Mouse (Mus musculus): ENCODE measurements at regions not wholly inside any gene's neighbourhood (a gene's known extent, or its start where the extent isn't known, plus 50 kb on each side); places are given as distances from the start of the nearest gene placed in this dataset.
A peak's percentile ranks its signal among the peaks of the same experiment; 100 is the strongest.

DNA sequence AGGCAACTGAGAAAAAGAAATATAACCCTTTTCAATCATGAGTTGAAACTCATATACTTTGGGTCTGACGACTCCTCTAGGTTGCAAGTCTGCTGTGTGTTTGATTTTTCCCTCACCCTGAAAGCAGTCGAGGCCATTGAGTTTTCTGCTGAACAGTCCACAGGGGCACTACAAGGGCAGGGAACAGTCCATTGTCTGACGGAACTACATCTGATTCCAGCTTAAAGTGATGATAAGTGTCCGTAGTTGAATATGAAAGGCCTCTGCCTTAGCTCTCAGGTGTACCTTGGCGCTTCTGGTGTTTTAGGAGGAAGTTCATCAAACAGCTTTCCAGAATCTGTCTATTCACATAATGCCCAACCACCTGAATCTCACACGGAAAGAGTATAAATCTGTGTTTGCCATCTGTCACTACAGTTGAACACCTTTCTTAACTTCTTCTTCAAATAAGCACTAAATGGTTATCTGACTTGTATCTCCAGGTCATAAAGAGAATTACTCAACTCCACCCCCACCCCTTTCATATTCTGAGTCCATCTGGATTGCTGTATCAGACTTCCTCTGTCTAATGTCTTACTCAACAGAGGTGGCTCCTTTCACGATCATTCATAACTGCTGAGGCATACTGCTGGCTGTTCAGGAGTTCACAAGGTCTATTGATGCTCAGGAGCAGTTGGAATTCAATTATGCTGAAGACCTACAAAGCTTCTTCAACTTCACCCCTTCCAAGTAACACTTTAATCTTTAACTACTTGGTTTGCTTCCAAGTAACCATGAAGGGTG, 527.6 kb upstream of the Pou3f3 start:
- Histone ChIP-seq H3K4me1 (ENCODE audit: control insufficient read depth in 2 of 2, insufficient read depth in 2 of 2, low read length in 2 of 2) (no peaks in the 10 kb centered on the region), H3K27me3 (ENCODE audit: control insufficient read depth, insufficient read depth, low read length) (no peaks in the 10 kb centered on the region), H3K4me2 (ENCODE audit: low read length) (no peak overlapping the region), H3K4me3 (ENCODE audit: control insufficient read depth in 1 of 2, insufficient read depth in 1 of 2, low read depth in 1 of 2, low read length in 2 of 2) (no peak overlapping the region), H3K9ac (ENCODE audit: low read length) (no peak overlapping the region), H3K36me3 (ENCODE audit: control insufficient read depth, insufficient read depth, low read length) (no peaks in the 10 kb centered on the region), H3K27ac (replicated peaks in 1 of 2; ENCODE audit: control insufficient read depth in 1 of 2, insufficient read depth in 1 of 2, low read depth in 2 of 2, low read length in 2 of 2) (no peak overlapping the region), H3K9me3 (ENCODE audit: control insufficient read depth, low read length) (no peaks in the 10 kb centered on the region)
- ATAC-seq (ENCODE audit: insufficient number of reproducible peaks, insufficient read depth, low FRiP score, low read depth): no peak
- 81% methylated on average over 7 of the region's 7 CpGs for WGBS

DNA sequence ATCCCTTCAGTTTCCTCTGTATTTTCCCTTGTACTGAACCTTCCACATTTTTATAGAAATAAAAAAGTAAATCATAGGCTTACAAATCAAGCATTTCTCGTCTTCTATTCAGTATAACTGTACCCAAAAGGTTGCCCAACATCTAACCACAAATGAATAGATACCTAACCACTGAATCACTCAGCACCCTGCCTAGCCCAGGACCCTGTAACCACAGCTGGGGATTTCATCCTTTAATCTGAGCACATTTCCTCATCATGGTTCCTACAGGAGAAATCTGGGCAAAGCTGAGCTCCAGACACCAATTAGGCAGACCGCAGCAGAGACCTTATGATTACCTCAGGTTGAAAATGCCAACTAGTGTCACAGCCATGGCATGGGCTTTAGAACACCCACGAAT, 526.1 kb upstream of the Pou3f3 start:
- Histone ChIP-seq H3K4me2 (ENCODE audit: low read length) (no peak overlapping the region), H3K27me3 (ENCODE audit: control insufficient read depth, insufficient read depth, low read length) (no peaks in the 10 kb centered on the region), H3K9ac (ENCODE audit: low read length) (no peak overlapping the region), H3K4me3 (ENCODE audit: control insufficient read depth in 1 of 2, insufficient read depth in 1 of 2, low read depth in 1 of 2, low read length in 2 of 2) (no peak overlapping the region), H3K4me1 (ENCODE audit: control insufficient read depth in 2 of 2, insufficient read depth in 2 of 2, low read length in 2 of 2) (no peaks in the 10 kb centered on the region), H3K36me3 (ENCODE audit: control insufficient read depth, insufficient read depth, low read length) (no peaks in the 10 kb centered on the region), H3K27ac (replicated peaks in 1 of 2; ENCODE audit: control insufficient read depth in 1 of 2, insufficient read depth in 1 of 2, low read depth in 2 of 2, low read length in 2 of 2) (no peak overlapping the region), H3K9me3 (ENCODE audit: control insufficient read depth, low read length) (no peaks in the 10 kb centered on the region)
- WGBS: 73% methylated on average over 3 of the region's 3 CpGs
- ATAC-seq (ENCODE audit: insufficient number of reproducible peaks, insufficient read depth, low FRiP score, low read depth): no peak

DNA sequence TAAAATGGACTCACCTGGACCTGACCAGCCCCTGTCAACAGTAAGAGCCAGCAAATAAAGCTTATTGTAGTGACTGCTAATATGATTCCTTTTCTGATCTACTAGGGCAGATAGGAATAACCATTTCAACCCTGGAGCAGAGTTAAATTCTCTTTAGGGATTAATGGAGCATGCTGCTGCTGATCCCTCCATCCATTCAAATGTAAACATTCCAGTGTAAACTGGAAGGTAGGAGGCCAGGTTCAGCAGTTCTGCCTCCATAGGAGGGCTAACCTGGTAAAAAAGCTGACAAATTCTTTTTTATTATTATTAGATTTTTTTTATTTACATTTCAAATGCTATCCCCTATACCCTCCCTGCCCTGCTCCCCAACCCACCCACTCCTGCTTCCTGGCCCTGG, 509.3 kb upstream of the Pou3f3 start:
- Histone ChIP-seq H3K9ac (ENCODE audit: low read length) (no peak overlapping the region), H3K27ac (replicated peaks in 1 of 2; ENCODE audit: control insufficient read depth in 1 of 2, insufficient read depth in 1 of 2, low read depth in 2 of 2, low read length in 2 of 2) (no peak overlapping the region), H3K9me3 (ENCODE audit: control insufficient read depth, low read length) (no peaks in the 10 kb centered on the region), H3K4me2 (ENCODE audit: low read length) (no peak overlapping the region), H3K4me1 (ENCODE audit: control insufficient read depth in 2 of 2, insufficient read depth in 2 of 2, low read length in 2 of 2) (no peaks in the 10 kb centered on the region), H3K27me3 (ENCODE audit: control insufficient read depth, insufficient read depth, low read length) (no peaks in the 10 kb centered on the region), H3K36me3 (ENCODE audit: control insufficient read depth, insufficient read depth, low read length) (no peaks in the 10 kb centered on the region), H3K4me3 (ENCODE audit: control insufficient read depth in 1 of 2, insufficient read depth in 1 of 2, low read depth in 1 of 2, low read length in 2 of 2) (no peak overlapping the region)
- no peak for ATAC-seq (ENCODE audit: insufficient number of reproducible peaks, insufficient read depth, low FRiP score, low read depth)

DNA sequence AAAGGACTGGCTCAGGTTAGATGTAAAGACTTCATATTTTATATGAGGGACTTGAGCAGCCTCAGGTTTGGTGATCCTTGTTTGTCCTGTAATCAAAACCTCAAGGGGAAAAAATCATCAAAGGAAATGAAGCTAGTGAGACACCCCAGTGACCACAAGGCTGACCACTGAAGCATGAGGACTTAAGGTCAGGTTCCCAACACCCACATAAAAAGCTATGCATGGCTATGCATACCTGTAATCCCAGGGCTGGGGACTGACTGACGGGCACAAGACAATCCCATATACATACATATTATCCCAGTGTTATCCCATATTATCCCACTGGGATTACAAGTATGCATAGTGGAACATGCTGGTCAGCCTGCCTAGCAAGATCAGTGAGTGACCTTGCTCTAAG, 467.5 kb upstream of the Pou3f3 start:
- ATAC-seq (ENCODE audit: insufficient number of reproducible peaks, insufficient read depth, low FRiP score, low read depth): no peak
- Histone ChIP-seq H3K36me3 (ENCODE audit: control insufficient read depth, insufficient read depth, low read length) (no peaks in the 10 kb centered on the region), H3K4me3 (ENCODE audit: control insufficient read depth in 1 of 2, insufficient read depth in 1 of 2, low read depth in 1 of 2, low read length in 2 of 2) (no peak overlapping the region), H3K4me2 (ENCODE audit: low read length) (no peak overlapping the region), H3K9ac (ENCODE audit: low read length) (no peak overlapping the region), H3K4me1 (ENCODE audit: control insufficient read depth in 2 of 2, insufficient read depth in 2 of 2, low read length in 2 of 2) (peaks cover 0 to 4% of the 10 kb centered on the region in 2 experiments; a peak in 2 of 4 replicates), H3K9me3 (ENCODE audit: control insufficient read depth, low read length) (no peaks in the 10 kb centered on the region), H3K27me3 (ENCODE audit: control insufficient read depth, insufficient read depth, low read length) (no peaks in the 10 kb centered on the region), H3K27ac (replicated peaks in 1 of 2; ENCODE audit: control insufficient read depth in 1 of 2, insufficient read depth in 1 of 2, low read depth in 2 of 2, low read length in 2 of 2) (no peak overlapping the region)
- WGBS: 77% methylated on average over 1 of the region's 1 CpGs

DNA sequence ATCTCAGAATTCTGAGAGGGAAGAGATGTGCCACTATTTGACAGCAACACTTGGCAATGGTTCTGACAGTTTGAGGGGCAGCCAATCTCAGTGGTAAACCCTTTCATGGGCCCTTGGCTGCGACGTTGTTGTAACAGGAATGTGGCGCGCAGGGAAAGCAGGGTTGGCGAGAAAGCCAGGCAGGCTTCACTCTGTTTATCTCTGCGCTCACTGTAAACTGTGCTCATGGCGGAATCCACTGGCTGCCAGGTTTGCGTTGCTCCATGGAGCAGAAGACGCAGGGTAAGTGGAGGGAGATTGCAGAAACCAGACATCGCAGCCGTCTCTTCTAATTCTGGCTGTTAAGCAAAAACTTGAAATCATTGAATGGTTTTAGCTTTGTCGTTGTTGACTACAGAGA, 465.9 kb upstream of the Pou3f3 start:
- WGBS: 31% methylated on average over 12 of the region's 12 CpGs
- no peak for ATAC-seq (ENCODE audit: insufficient number of reproducible peaks, insufficient read depth, low FRiP score, low read depth)
- H3K9ac ChIP-seq (ENCODE audit: low read length): peak overlapping the region; percentile 21; the same call in 1 of the 2 replicates
- peak overlapping the region; percentile 54 to 78 for H3K27ac ChIP-seq (replicated peaks in 1 of 2; ENCODE audit: control insufficient read depth in 1 of 2, insufficient read depth in 1 of 2, low read depth in 2 of 2, low read length in 2 of 2)
- H3K9me3 ChIP-seq (ENCODE audit: control insufficient read depth, low read length): no peaks in the 10 kb centered on the region
- H3K36me3 ChIP-seq (ENCODE audit: control insufficient read depth, insufficient read depth, low read length): no peaks in the 10 kb centered on the region
- H3K4me2 ChIP-seq (ENCODE audit: low read length): peak overlapping the region; percentile 54
- peak overlapping the region; percentile 13 to 18; a peak in 2 of 4 replicates for H3K4me3 ChIP-seq (ENCODE audit: control insufficient read depth in 1 of 2, insufficient read depth in 1 of 2, low read depth in 1 of 2, low read length in 2 of 2)
- no peaks in the 10 kb centered on the region for H3K27me3 ChIP-seq (ENCODE audit: control insufficient read depth, insufficient read depth, low read length)
- H3K4me1 ChIP-seq (ENCODE audit: control insufficient read depth in 2 of 2, insufficient read depth in 2 of 2, low read length in 2 of 2): peaks cover 0 to 4% of the 10 kb centered on the region in 2 experiments; a peak in 2 of 4 replicates

DNA sequence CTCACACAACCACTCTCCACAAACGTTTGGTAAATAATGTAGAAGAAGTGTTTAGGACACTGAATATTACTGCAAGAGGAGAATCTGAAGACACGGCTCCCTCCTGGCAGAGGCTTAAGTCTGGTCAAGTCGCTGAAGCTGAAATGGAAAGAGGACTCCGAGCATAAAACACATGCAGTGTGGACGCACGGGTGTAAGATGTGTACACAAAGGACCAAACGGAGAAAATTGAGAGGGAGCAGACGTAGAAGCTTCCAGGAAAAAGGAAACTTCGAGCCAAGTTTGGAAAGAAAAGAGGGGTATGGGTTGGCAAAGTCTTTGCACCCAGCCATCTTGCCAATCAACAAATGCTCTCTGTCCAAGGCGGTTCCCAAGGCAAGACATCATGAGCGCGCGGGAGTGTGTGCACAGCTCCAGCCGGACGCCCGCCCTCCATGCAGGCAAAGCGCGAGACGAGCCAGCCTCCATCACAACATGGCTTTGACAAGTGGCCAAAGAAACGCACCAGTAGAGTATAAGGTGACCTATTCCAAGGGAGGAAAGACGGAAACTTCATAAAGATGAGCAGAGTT, 465.0 kb upstream of the Pou3f3 start:
- Histone ChIP-seq H3K4me2 (ENCODE audit: low read length) (no peak overlapping the region), H3K27ac (replicated peaks in 1 of 2; ENCODE audit: control insufficient read depth in 1 of 2, insufficient read depth in 1 of 2, low read depth in 2 of 2, low read length in 2 of 2) (no peak overlapping the region), H3K27me3 (ENCODE audit: control insufficient read depth, insufficient read depth, low read length) (no peaks in the 10 kb centered on the region), H3K36me3 (ENCODE audit: control insufficient read depth, insufficient read depth, low read length) (no peaks in the 10 kb centered on the region), H3K4me3 (ENCODE audit: control insufficient read depth in 1 of 2, insufficient read depth in 1 of 2, low read depth in 1 of 2, low read length in 2 of 2) (no peak overlapping the region), H3K9ac (ENCODE audit: low read length) (no peak overlapping the region), H3K4me1 (ENCODE audit: control insufficient read depth in 2 of 2, insufficient read depth in 2 of 2, low read length in 2 of 2) (peaks cover 0 to 4% of the 10 kb centered on the region in 2 experiments; a peak in 2 of 4 replicates), H3K9me3 (ENCODE audit: control insufficient read depth, low read length) (no peaks in the 10 kb centered on the region)
- no peak for ATAC-seq (ENCODE audit: insufficient number of reproducible peaks, insufficient read depth, low FRiP score, low read depth)
- WGBS: 92% methylated on average over 21 of the region's 21 CpGs

DNA sequence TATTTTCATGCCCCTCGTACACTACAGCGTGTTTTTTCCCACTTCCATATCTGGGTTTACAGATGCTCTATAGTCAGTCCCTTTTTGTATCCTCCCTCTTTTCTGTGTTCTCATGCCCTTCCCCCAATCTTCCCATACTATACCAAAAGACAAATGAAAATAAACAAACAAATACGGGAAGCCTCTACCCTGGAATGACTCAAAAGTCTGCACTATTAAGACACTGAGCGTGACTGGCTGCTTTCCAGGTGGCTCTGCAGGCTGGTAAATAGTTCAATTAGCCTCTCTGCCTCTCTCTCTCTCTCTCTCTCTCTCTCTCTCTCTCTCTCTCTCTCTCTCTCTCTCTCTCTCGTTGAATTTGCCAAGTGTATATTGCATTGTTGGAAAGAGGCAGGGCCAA, 464.5 kb upstream of the Pou3f3 start:
- Histone ChIP-seq H3K9me3 (ENCODE audit: control insufficient read depth, low read length) (no peaks in the 10 kb centered on the region), H3K4me2 (ENCODE audit: low read length) (no peak overlapping the region), H3K27me3 (ENCODE audit: control insufficient read depth, insufficient read depth, low read length) (no peaks in the 10 kb centered on the region), H3K36me3 (ENCODE audit: control insufficient read depth, insufficient read depth, low read length) (no peaks in the 10 kb centered on the region), H3K27ac (replicated peaks in 1 of 2; ENCODE audit: control insufficient read depth in 1 of 2, insufficient read depth in 1 of 2, low read depth in 2 of 2, low read length in 2 of 2) (no peak overlapping the region), H3K9ac (ENCODE audit: low read length) (no peak overlapping the region), H3K4me1 (ENCODE audit: control insufficient read depth in 2 of 2, insufficient read depth in 2 of 2, low read length in 2 of 2) (peaks cover 0 to 4% of the 10 kb centered on the region in 2 experiments; a peak in 2 of 4 replicates), H3K4me3 (ENCODE audit: control insufficient read depth in 1 of 2, insufficient read depth in 1 of 2, low read depth in 1 of 2, low read length in 2 of 2) (no peak overlapping the region)
- ATAC-seq (ENCODE audit: insufficient number of reproducible peaks, insufficient read depth, low FRiP score, low read depth): no peak
- whole genome bisulfite sequencing: 71% methylated on average over 5 of the region's 5 CpGs

Data from heart, embryonic 14.5 days (tissue).